Mouse (Mus musculus) ovary, adult 18-20 months (tissue): Measurements from ENCODE around the gene F10.

ENCODE experiments used
- DNase-seq: peaks from one replicate; pipeline ENCODE4 v3.0.0; 2022; ENCODE audit warnings: low spot score, mixed read lengths

The F10 gene

GRCm38 (mm10) chr8:13037015-13037414, at the start of gene F10:
Gene F10 (plus strand): TSS chr8:13037308.
- DNase-seq, result no peak

DNA sequence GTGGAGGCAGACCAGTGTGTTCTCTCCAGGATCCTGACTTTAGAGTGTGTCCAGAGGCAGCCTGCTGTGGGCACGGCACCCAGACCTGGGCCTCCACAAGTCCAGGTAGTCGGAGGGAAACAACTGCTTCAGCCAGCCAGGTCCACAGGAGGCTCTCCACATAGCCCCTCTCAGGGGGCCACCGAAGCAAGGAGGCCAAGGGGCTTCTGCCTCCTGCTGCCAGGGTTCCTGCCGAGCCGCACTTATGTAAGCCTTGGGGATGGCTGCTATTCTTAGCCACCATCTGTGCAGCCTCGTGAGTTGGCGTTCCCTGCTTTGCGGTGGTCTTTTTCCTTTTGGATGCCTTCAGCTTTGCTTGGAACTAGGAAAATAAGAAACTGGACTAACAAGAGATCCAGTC, 49.5 kb upstream of the F10 start:
- no peak for DNase-seq

DNA sequence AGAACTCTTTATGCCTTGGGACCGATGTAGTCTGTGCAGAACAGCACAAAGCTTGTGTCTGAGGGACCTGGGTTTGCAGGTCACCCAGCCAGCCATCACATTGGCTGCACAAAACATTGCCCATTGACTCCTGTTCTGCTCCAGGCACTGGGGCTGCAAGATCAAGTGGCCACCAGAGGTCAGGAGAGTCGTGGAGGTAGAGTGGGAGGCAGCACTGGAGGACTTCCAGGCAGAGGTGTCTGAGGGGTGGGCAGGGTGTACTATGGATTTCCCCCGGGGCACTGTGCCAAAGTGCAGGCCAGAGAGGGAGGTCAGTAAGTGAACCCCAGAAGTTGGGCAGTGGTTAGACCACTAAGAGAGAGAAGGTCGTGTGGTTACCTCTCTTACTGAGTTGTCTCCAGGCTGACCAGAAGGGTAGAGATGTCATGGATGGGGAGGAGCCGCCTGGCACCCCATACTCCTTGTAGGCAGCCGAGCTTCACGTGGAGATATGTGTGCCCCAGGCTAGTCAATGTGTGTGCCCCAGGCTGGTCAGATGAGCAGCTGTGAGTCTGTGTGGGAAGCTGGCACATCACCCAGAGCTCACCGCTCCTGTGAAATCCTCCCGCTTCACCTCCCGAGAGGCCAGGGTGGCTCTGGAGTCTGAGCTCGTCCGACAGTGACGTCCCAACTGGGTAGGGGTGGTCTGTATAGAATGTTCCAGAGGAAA, 48.2 kb upstream of the F10 start:
- DNase-seq, result no peak

DNA sequence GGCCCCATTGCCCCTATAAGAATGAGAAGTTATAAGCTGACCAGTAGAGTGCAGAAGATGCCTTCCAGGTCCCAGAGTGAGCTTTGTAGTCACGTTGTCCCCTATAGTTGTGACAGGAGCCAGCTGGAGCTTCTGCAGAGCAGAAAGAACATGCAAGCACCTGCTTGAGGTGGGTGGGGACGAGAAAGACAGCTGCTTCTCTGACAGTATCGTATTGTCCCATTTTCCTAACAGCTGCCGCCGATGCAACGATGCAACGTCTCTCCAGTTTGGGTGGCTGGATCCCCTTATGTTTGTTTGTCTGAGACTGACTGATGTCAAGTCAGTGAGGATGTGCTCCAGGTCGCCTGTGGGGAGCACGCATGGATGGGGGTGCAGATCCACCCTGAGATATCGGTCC, 45.7 kb upstream of the F10 start:
- no peak for DNase-seq

DNA sequence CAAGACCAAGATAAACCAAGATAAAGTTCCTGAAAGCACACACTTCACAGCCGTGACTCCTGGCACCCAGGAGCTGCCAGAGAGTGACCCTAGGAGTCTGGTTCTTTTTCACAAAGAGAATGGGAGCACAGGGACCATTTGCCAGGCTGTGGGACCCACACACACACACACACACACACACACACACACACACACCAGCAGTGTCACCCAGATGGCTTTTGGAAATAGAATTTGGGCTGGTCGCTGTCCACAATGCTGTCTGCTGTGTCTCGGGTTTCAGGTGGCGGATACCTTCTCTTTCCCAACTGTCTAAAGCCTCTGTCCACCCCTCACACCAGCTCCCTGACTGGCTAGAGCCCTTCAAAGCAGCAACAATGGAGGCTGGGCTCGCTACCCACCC, 42.6 kb upstream of the F10 start:
- no peak for DNase-seq

- DNase-seq, result no peak
Measured at GRCm38 (mm10) chr8:12995481-12995880, 41.6 kb upstream of the F10 start.

DNA sequence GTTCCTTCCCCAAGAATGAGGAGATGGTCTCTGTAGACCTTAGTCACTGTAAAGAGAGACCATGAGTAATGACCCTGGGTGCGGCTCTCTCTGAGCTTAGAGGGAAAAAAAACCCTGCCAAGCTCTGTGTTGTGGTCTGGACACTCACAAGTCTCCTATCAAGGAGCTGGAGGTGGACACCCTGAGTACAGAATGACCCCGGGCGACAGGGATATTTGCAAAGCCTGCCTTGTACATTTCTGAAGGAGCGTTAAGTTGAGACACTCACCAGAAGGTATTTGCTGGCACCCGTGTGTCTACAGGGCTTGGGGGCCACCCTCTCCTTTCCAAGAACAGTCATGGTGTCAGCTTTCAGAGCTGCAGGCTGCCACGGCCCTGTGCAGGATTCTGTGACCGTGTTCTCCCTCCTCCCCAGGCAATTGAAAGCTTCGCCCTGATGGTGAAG, 40.3 kb upstream of the F10 start:
- DNase-seq, result no peak

GRCm38 (mm10) chr8:12998331-12998730, 38.8 kb upstream of the F10 start:
- DNase-seq, result no peak

DNA sequence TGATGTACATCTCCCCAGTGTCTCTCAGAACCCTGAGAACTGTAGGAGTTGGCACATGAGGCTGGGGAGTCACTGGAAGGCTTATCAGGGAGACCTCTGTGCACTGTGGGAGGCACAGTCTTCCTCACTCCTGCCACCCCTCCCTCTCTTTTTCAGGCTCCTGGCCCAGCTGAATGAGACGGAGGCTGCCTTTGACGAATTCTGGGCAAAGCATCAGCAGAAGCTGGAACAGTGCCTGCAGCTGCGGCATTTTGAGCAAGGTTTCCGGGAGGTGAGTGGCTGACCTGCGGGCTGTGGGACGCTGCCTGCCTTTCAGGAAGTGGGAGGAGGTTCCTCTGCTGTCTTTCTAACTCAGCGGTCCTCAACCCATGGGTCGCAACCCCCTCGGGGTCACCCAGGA, 37.3 kb upstream of the F10 start:
- DNase-seq, result peak; percentile 24

- no peak for DNase-seq
Measured at GRCm38 (mm10) chr8:13007458-13007857, 29.6 kb upstream of the F10 start.

DNA sequence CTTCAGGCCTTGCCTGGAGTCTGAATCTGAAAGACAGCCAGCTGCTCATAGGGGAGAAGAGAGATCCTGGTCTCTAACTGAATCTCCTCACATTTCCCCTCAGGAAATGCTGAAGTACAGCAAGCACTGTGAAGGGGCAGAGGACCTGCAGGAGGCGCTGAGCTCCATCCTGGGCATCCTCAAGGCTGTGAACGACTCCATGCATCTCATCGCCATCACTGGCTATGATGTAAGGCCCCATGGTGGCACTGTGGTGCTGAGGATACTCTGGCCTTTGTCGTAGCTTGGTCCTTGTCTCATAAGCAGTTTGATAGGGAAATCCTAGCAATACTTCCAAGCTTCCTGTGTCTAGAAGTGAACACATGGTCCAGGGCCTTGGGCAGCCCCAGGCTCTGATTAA, 26.8 kb upstream of the F10 start:
- DNase-seq, result no peak

DNA sequence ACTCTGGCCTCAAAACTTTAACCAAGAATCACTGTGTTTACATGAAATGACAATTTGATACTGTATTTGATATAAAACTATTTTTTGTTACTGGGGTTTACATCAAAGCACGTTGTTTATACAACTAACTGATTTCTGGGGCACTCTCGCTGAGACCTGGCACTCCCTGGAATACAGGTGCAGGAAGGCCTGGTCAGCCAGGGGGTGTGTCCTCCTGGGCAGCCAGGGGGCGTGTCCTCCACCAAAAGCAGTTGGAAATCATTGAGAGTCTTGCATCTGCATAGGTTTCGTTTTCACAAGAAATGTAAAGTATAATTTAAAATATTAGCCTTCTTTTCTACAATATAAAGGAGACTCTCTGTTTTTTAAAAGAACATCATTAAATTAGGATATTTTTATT, 17.5 kb upstream of the F10 start:
- no peak for DNase-seq

GRCm38 (mm10) chr8:13021830-13022229, 15.3 kb upstream of the F10 start:
- no peak for DNase-seq

- DNase-seq, result no peak
Measured at GRCm38 (mm10) chr8:13025487-13026224, 11.5 kb upstream of the F10 start, which contains the start of gene F7. Gene F7 (plus strand): TSS chr8:13026034.

DNA sequence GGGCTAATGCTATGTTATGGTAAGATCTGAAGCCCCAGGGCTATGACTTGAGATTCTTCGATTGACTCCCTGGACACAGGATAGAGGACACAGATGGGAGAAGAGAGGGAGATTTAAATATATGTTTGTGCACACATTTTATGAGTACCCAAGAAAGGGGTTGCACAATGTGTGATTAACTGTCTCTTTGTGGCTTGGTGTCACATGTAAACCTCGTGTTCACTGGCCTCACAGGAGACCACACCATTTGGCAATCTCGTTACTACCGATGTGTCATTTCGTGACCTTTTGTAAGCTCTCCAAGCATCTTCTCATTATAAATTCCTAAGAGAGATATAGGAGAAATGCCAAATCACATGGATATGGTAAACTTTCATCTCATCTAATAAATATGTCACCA, 9.5 kb upstream of the F10 start:
- no peak for DNase-seq

DNA sequence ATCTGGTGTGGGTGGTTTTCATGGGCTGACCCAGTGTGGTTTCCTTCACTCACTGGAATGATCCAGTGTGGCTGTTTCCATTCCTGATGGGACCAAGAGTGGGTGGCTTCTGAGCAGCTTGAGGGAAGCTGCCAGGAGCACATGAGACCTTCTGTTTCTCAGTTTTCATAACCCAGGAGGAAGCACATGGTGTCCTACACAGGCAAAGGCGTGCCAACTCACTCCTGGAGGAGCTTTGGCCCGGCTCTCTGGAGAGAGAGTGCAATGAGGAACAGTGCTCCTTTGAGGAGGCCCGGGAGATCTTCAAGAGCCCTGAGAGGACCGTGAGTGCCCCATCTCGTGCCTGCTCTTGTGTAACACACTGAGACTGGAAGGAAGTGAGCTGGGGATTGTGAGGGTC, 8.6 kb upstream of the F10 start:
- DNase-seq, result no peak

DNA sequence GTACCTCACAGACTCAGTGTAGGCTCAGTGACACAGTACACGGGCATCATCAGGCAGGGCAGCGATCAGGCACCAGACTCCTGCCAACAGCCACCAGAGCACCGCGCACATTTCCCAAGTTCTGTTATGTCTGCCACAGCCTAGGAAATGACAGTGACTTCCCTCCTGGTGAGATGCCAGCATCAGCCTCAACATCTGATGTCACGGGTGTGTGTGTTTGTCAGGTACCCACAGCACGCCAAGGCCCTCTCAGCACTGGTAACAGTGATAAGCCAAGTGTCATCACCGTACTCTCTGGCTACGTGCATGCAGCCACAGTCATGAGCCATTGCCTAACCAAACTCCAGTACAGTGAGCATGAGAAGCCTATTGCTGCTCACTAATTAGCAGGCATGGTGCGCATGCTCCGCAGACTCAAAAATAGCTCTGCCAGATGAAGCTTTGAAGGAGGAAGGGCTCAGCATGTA, 729 bp upstream of the F10 start:
- DNase-seq, result no peak

- DNase-seq, result no peak
Measured at GRCm38 (mm10) chr8:13037569-13037968, 461 bp downstream of the F10 start.

DNA sequence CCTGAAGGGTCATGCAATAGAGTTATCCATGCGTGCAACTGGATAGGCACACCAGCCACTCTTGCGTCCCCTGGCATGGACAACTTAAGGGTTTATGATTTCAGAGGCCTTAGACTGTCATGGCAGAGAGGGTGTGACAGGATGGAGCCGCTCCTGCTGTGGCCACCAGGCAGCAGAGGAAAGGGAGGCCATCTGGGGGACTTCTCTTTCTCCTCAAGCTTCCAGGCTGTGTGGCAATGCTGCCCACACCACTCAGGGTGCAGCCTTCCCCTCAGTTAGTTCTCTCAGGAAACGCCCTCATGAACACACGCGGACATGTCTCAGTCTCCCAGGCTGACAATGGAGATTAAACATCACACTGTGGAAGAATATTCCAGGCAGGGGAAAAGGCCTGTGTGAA, 1.9 kb downstream of the F10 start:
- DNase-seq, result no peak

- DNase-seq, result no peak
Measured at GRCm38 (mm10) chr8:13041459-13041858, 4.4 kb downstream of the F10 start.

- DNase-seq, result no peak
Measured at GRCm38 (mm10) chr8:13047652-13048051, 10.5 kb downstream of the F10 start.

GRCm38 (mm10) chr8:13050550-13050949, 13.4 kb downstream of the F10 start:
- DNase-seq, result no peak

GRCm38 (mm10) chr8:13057351-13057750, 20.2 kb downstream of the F10 start:
- no peak for DNase-seq
